Mouse (Mus musculus) spleen, adult 2 months (tissue): Measurements from ENCODE around the gene Atp6ap1. TPM values are rescaled to one million over a fixed set of nuclear protein-coding genes. Genes with fewer than 3 reads are reported as not detected.

Experiments
- DNase-seq, 2 experiments: peaks; one replicate each; pipeline versions ENCODE4 v3.0.0 to v3.0.0-alpha.2; 2012 to 2021; ENCODE audit warnings: low spot score in 2 of 2, low read depth in 1 of 2
- H3K27ac ChIP-seq: fragments of 200-500 bp; 2 replicates; pipeline ENCODE4 v1.5.1; 2012; ENCODE audit warnings: low read length, inconsistent platforms; ENCODE audit not compliant: insufficient read depth
- H3K27me3 ChIP-seq: fragments of 200-500 bp; 2 replicates; pipeline ENCODE4 v1.6.1; 2012; ENCODE audit warnings: mild to moderate bottlenecking, moderate library complexity, low read length, inconsistent platforms; ENCODE audit not compliant: control insufficient read depth, insufficient read depth
- H3K36me3 ChIP-seq: fragments of 200-500 bp; 2 replicates; pipeline ENCODE4 v1.6.1; 2012; ENCODE audit warnings: mild to moderate bottlenecking, low read length, inconsistent platforms; ENCODE audit not compliant: control insufficient read depth, insufficient read depth
- H3K4me1 ChIP-seq: fragments of 200-500 bp; 2 replicates; pipeline ENCODE4 v1.6.1; 2011; ENCODE audit warnings: inconsistent platforms; ENCODE audit not compliant: control insufficient read depth, insufficient read depth, insufficient read length
- H3K4me3 ChIP-seq: fragments of 200-500 bp; 2 replicates; pipeline ENCODE4 v1.5.1; 2011; ENCODE audit warnings: mild to moderate bottlenecking, inconsistent platforms; ENCODE audit not compliant: insufficient read depth, insufficient read length; ENCODE audit errors: extremely low read depth
- CTCF ChIP-seq: fragments of 200-500 bp; IDR thresholded peaks from 2 replicates; pipeline ENCODE4 v1.5.1; 2011; ENCODE audit warnings: mild to moderate bottlenecking, inconsistent platforms; ENCODE audit not compliant: insufficient read depth, insufficient read length, insufficient replicate concordance; ENCODE audit errors: extremely low read depth
- POLR2A ChIP-seq: fragments of 200-500 bp; IDR thresholded peaks from 2 replicates; pipeline ENCODE4 v1.6.1; 2011; ENCODE audit warnings: low read depth, low read length, inconsistent platforms
- WGBS: fragments of 180-500 bp; shearing (Covaris S2); methylation state at CpG from one replicate; pipeline ENCODE4 v1.1.7; 2018; 5-methylcytosine and 5-hydroxymethylcytosine counted together
- polyA plus RNA-seq: library from polyadenylated mRNA; depleted of rRNA; stranded (reverse); fragments of >200 nt; gene quantifications from 2 replicates; pipeline ENCODE4 v1.2.3, GENCODE M21; 2012; rRNA removed

Gene Atp6ap1
- polyA plus RNA-seq, 1 experiment, result 267 TPM

- H3K4me3 ChIP-seq, result peak overlapping the region; percentile 59
- WGBS, result 22% methylated on average over 13 of the region's 13 CpGs
- DNase-seq, result no peak
- no peak for TF ChIP-seq CTCF
- no peak for TF ChIP-seq POLR2A
- no peaks in the 10 kb centered on the region for H3K36me3 ChIP-seq
- peak overlapping the region; percentile 29; the same call in 1 of the 2 replicates for H3K27ac ChIP-seq
- H3K27me3 ChIP-seq, result no peaks in the 10 kb centered on the region
- H3K4me1 ChIP-seq, result peaks cover 5% of the 10 kb centered on the region; the same call in 1 of the 2 replicates
Measured at GRCm38 (mm10) chrX:74352645-74353466, 56.0 kb downstream of the Atp6ap1 start.

- Histone ChIP-seq H3K27ac (peak within 1 kb of the TSS; percentile 29; the same call in 1 of the 2 replicates), H3K27me3 (no peaks in the 10 kb centered on the region), H3K4me3 (peak within 1 kb of the TSS; percentile 59), H3K36me3 (no peaks in the 10 kb centered on the region), H3K4me1 (peaks cover 5% of the 10 kb centered on the region; the same call in 1 of the 2 replicates)
- WGBS, result 39% methylated on average over 11 of the region's 22 CpGs
- DNase-seq, result peak; percentile 51 to 75
- peak; percentile 52 for TF ChIP-seq POLR2A
- no peak for TF ChIP-seq CTCF
Measured at GRCm38 (mm10) chrX:74353467-74353770, 56.5 kb downstream of the Atp6ap1 start, which contains the start of gene Lage3. Gene Lage3 (minus strand): TSS chrX:74353618.

Other genes starting within 250 kb of the Atp6ap1 start
- not detected in 2 replicates for gene Opn1mw, start 169.6 kb upstream of the Atp6ap1 start, polyA plus RNA-seq
- gene Mecp2, start 161.7 kb upstream of the Atp6ap1 start, polyA plus RNA-seq, result 5.5 and 6.1 TPM in 2 replicates
- not detected in 2 replicates for gene Tex28, start 129.3 kb upstream of the Atp6ap1 start, polyA plus RNA-seq
- 0.07 and 0.11 TPM in 2 replicates for gene Tktl1, start 119.8 kb upstream of the Atp6ap1 start, polyA plus RNA-seq
- gene Flna, start 47.3 kb upstream of the Atp6ap1 start, polyA plus RNA-seq, result 499 and 568 TPM in 2 replicates
- 41.6 and 54.5 TPM in 2 replicates for gene Emd, start 42.4 kb upstream of the Atp6ap1 start, polyA plus RNA-seq
- 1,039 and 1,194 TPM in 2 replicates for gene Rpl10, start 26.3 kb upstream of the Atp6ap1 start, polyA plus RNA-seq
- 87.5 and 113 TPM in 2 replicates for gene Taz, start 15.2 kb upstream of the Atp6ap1 start, polyA plus RNA-seq
- gene Dnase1l1, start 14.8 kb upstream of the Atp6ap1 start, polyA plus RNA-seq, result 12.0 and 14.0 TPM in 2 replicates
- 182 and 192 TPM in 2 replicates for gene Gdi1, start 7.9 kb downstream of the Atp6ap1 start, polyA plus RNA-seq
- 13.4 and 14.5 TPM in 2 replicates for gene Fam50a, start 15.9 kb downstream of the Atp6ap1 start, polyA plus RNA-seq
- 12.1 and 12.3 TPM in 2 replicates for gene Plxna3, start 32.0 kb downstream of the Atp6ap1 start, polyA plus RNA-seq
- 28.1 and 29.0 TPM in 2 replicates for gene Lage3, start 56.5 kb downstream of the Atp6ap1 start, polyA plus RNA-seq
- gene Ubl4a, start 76.1 kb downstream of the Atp6ap1 start, polyA plus RNA-seq, result 24.1 and 24.5 TPM in 2 replicates
- gene Slc10a3, start 76.3 kb downstream of the Atp6ap1 start, polyA plus RNA-seq, result 14.0 and 15.0 TPM in 2 replicates
- gene Fam3a, start 96.2 kb downstream of the Atp6ap1 start, polyA plus RNA-seq, result 25.4 and 32.9 TPM in 2 replicates
- gene Ikbkg, start 96.2 kb downstream of the Atp6ap1 start, polyA plus RNA-seq, result 10.1 and 14.7 TPM in 2 replicates
- 18.9 and 19.7 TPM in 2 replicates for gene G6pdx, start 132.1 kb downstream of the Atp6ap1 start, polyA plus RNA-seq
- gene Gm6880, start 184.3 kb downstream of the Atp6ap1 start, polyA plus RNA-seq, result not detected in 2 replicates